Mouse (Mus musculus) frontal cortex, postnatal 10 days (tissue): ENCODE results near the gene Fbxw7.
A peak's percentile ranks its signal among the peaks of the same experiment; 100 is the strongest.

Experiments used
- DNase-seq, 2 experiments: peaks; one replicate each; pipeline ENCODE4 v3.0.0; 2022; ENCODE audit warnings: low spot score in 2 of 2, mixed read lengths in 1 of 2

Gene Fbxw7

DNA sequence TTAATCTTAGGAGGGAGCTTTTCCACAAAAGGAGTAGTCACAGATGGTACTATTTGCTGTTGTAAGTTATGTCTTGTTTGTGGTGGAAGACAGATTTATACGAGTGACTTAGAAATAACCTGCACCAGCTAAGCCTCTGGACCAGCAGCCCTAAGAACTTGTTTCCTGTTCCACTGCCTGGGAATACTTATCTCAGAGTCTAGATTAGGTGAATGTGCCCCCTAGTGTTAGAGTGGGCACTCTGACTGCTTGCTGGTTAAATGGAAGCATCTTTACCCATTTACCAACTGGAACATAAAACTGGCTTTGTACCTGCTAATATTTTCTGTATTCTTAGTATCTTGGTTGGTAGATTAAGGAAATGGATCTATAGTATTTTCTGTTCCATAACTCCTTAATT is 74.6 kb downstream of the Fbxw7 start:
- DNase-seq, result no peak

- no peak for DNase-seq
Measured at GRCm38 (mm10) chr3:84890983-84891382, 75.9 kb downstream of the Fbxw7 start.

- DNase-seq, result no peak
Measured at GRCm38 (mm10) chr3:84897952-84898351, 82.9 kb downstream of the Fbxw7 start.

GRCm38 (mm10) chr3:84906528-84906927 is 91.5 kb downstream of the Fbxw7 start:
- no peak for DNase-seq

DNA sequence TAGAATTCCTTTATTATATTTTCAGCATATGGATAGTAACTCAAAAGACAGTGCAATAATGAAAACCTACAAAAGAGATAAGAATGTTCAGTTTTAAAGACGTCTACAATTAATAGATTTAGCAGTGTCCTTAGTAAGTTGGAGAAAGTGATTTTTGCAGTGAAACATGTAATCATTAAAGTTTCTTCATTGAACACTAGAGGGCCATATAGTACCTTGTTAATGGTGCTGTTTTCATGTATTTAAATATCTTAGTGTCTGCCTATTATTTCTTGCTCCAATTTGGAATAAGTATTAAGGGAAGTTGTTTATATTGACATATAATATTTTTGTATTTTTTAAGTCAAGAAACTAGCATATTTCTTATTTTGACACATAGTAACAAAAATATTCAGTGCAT is 99.2 kb downstream of the Fbxw7 start:
- DNase-seq, result no peak

DNA sequence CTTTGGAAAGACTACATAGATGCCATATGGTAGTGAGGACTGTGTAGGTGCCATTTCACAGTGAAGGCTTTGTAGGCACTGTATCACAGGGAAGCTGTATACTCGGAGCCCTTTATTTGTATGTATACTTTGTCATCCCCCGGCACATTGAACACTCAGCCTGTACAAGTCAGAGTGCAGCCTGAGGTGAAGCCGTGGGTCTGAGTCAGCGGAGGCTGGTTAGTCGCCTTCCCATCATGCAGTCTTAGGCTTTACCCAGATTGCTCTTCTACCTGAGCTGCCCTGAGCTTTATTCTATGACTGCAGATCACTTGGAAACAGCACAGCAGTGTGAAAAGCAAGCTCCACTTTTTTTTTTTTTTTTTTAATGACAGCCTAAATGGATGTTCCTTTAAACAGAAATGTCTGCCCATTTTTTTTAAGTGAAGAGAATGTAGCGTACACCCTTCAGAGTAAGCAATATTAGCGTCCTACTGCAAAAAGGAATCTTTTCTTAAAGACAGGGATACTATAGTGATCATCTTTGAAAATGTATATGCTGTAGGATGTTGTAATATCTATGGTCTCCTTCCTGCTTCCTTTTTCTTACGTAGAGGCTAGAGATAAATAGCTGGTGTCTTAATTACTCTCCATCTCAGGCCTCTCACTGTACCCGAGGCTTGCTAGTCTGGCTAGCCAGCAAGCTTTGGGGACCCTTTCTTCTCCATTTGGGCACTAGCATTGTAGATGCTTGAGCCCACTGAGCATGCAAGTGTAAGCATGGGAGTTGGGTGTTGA is 103.0 kb downstream of the Fbxw7 start:
- no peak for DNase-seq

DNA sequence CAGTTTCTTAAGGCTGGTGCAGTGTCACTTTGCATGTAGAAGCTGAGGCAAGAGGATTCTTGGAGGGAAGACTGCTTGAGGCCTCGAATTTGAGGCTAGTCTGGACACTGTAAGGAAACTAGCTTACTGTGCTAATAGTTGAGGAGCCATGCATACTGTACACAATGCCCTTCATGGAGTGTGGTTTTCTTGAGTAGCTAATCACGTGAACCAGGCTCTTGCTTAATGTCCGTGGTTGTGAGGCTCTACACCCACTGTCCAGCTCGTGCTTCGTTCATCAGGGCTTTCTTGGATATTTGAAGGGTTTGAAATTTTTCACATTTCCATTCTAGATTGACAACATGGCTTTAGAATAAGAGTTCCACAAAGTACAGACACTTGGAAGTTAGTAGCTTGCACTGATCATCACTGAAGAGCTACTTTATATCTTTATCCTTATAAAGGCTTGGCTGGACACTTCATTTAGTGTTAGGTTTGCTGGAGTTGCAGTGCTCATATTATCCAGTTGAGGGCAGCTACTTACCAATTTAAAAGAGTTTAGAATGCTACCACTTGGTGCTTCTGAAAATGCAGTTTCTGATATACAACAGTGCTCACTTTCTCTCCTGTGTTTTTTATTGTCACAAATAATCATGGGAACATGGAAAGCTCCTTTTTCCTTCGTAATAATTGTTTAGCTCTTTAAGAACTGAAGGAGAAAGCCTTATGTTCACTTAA is 106.8 kb downstream of the Fbxw7 start:
- no peak for DNase-seq

DNA sequence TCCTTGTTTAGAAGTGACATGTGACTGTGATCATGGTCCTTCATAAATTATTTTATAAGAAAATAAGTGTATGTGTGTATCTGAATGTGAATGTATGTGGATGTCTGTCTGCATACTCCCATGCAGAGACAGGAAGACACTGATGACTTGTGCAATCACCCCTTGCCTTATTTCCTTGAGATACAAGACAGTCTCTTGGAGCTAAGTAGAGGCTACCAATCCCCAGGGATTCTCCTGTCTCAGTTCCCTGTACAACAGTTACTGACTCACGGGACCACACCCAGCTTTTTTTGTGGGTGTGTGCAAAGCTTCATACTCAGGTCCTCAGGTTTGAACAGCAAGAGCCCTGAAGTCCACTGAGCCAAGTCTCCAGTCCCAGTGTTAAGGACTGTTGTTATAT is 108.2 kb downstream of the Fbxw7 start:
- no peak for DNase-seq

- no peak for DNase-seq
Measured at GRCm38 (mm10) chr3:84923670-84924069, 108.6 kb downstream of the Fbxw7 start.

DNA sequence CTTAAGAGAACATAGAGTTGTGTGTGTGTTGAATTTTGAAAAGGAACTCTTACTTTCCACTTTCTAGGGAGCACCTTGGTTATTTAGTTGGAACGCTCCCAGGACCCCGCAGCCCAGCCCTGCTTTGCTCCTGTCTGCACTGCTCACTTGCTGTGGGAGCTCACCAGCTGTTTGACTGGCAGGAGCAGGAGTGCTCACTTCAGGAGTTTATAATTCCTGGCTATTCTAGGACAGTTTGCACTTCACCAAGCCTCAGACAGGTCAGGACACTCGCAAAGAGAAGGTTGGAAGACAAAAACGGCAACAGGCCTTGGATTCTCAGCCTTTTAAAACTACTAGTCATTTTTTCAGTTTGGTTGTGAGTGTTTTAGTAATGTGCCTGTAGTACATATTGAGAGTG is 110.2 kb downstream of the Fbxw7 start:
- DNase-seq, result no peak

DNA sequence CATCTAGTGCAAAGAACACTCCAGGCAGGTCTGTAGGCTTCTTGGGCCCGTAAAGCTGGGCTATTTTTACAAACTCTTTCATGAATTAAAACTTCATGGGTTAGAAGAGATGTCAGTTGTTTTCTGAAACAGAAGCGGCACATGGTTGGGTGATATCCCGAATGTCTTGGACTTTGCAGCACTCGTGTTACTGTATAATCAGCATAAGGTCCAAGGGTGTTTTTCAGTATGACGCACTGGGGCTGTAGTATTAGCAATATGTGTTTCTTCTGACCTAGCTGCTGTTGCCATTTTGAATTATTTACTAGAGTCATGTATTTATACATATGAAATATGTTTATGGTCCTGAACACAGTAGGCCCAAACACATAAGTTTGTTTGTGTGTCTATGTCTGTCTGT is 111.1 kb downstream of the Fbxw7 start:
- DNase-seq, result no peak

GRCm38 (mm10) chr3:84927168-84927794 is 112.2 kb downstream of the Fbxw7 start:
- DNase-seq, result no peak

DNA sequence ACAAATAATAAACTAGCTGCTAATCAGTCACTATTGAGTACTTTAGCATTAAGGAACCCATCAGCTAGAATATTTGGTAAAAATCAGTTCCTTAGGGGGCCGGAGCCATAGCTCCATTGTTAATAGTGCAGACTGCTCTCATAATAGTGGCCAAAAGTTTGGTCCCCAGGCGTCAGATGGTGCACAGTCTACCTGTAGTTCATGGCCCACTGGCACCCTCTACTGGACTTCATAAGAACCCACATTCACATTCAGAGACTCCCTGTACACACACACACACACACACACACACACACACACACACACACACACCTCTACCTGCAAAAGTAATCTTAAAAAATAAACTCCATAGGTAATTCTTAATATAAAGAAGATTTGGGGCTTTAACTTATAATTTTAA is 112.8 kb downstream of the Fbxw7 start:
- DNase-seq, result no peak

GRCm38 (mm10) chr3:84929171-84929570 is 114.1 kb downstream of the Fbxw7 start:
- DNase-seq, result no peak

DNA sequence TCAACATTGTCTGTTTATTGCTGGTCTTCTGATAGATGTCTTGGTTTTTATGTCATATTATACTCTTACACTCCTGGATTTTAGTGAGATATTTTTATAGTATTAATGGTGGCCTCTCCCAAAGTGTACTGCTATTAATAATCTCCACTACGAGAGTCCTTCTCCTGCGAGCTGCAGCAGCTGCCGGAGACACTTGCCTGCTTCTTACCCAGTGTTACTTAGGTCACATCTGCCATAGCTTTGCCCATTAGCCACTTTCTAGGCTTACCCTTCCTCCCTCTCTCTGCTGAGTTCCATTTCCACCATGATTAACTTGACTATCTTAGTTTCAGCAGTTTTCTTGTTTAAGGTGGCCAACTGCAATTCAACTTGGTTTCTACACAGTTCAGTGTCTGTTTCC is 115.6 kb downstream of the Fbxw7 start:
- DNase-seq, result no peak

DNA sequence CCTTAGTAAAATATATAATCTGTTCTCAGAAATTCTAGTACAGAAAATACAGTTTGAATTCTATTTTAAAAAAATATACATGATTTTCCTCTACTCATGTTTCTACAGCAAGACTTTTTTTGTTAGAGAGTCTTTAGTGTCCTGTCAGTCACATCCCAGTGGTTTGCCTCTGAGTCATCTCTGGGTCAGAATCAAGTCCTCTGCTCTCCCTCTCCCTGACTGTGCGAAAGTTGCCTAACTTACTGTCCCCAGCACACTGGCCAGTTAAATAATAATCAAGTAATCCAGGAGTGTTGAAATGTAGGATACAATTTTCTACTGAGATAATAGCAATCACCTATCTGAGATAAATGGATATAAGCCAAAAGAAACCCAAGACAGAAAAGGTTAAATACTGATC is 120.7 kb downstream of the Fbxw7 start:
- no peak for DNase-seq

DNA sequence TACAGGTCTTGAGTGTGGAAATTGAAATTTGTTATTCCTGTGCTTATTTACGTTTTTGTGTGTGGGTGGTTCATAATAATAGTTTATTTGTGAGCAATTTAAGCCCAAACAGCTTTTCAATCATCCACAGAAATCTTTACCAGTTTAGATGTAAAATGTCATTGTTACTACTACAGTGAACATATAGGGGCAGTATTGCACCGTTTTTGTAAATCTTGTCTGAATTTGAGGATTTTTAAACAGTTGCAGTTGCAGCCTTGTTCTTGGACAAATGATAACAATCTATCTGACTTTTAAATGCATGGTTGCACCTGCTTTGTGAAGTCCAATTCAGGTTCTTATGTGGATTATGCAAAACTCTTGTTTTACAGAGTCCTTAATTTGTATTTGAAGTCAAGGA is 121.2 kb downstream of the Fbxw7 start:
- DNase-seq, result no peak

DNA sequence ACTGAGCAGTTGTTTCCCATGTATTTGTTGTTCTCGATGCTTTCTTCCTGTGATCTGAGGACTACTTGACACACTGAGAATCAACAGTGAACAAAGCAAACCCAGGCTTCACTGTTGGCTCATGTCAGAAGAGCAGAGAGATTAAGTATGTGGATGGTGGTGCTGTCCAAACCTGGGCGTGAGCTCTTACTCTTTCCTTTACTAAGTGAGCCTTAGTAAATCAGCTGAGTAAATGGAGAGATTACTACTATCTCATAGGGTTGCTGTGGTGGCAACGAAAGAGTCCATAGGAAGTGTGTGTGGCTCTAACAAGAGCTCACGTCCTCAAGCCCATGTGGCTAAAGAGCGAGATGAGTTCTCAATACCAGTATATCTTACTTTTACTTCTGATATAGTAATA is 121.9 kb downstream of the Fbxw7 start:
- no peak for DNase-seq

DNA sequence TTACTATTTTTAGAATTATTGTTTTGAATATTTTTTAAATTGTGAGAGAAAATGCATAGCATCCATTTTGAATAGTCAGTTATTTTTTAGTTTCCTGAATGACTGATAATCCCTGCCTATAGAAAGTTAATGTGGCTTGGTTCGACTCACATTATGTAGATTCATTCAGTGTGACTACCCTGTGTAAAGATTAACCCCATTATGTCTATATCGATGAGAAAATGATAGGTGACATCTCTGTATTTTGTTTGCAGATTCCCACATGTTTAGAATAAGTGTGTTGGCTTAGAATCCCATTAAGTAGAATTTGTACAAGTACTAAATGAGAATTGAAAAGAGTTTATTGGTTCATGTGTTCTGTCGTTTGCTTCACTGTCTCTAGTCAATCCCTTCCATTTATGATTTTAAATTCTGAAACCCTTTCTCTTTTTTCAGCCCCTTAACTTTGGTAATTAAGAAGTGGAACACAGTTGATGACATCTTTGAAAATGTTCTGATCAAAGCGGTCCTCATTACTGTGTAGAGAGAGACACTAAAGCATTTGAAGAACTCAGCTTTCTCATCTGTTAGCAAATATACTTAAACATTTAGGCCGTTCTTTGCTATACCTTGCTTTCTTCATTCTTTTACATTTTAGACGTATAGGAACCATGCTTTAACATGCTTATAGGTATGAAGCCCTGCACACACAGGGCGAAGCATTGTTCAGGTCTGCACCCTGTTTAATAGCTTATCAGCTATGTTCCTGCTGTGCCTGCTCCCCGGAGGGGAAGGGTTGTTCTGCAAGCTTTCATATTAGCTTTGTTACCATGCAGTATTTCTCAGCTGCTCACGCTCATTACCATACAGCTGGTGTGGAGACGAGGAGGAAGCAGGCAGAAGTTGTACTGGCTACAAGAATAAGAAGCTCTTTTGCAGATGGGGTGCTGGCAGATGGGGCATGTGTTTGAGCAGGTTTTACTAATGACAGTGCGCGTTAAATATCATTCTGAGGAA is 122.6 kb downstream of the Fbxw7 start:
- peak; percentile 29 to 43 for DNase-seq

GRCm38 (mm10) chr3:84944933-84945332 is 129.9 kb downstream of the Fbxw7 start:
- no peak for DNase-seq

DNA sequence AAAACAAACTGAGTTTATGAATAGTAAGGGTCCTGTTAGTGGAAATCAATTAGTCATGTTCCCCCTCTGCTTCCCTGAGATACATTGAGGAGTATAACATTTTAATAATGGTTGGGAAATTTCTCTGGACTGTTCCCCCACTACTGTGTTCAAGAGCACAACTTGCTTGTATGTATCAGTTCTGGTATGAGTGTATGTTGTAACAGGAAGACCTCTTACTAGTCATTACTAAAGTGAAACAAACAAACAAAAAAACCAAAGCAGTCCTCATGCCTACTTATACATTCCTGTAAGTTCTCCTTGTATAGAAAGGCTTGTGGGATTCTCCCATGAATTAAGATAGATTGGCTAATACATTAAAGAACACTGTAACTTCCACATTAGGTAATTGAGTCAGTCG is 131.3 kb downstream of the Fbxw7 start:
- no peak for DNase-seq

GRCm38 (mm10) chr3:84949387-84949786 is 134.3 kb downstream of the Fbxw7 start:
- no peak for DNase-seq
